26 mouse cellular contexts compared by ENCODE assay signal in the genomic region with DNA sequence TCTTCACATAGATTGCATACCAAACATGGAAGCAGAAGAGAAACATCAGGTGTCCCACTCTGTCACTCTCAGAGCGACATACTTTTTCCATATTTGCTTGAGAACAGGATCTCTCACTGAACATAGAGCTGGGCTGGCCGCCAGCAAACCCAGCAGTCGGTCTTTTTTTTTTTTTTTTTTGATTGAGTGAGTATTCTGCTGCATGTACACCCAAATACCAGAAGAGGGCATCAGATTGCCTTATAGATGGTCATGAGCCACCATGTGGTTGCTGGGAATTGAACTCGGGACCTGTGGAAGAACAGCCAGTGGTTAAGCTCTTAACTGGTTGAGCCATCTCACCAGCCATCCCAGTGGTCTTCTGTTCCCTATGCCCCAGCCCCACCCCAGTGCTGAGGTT. TPM values are rescaled to one million over a fixed set of nuclear protein-coding genes. Genes with fewer than 3 reads are reported as not detected.
DNase-seq lines count a peak whose midpoint lies in the region; ATAC-seq and TF ChIP-seq lines count a peak whose summit lies in the region.
"Had no signal": no experiment of that assay in that cellular context is flagged by ENCODE, and none has a peak within 500 bp of the region (broad histone marks: within the 10 kb centered on the region; RNA-seq: fewer than 3 reads in every experiment).

No protein-coding gene starts in this region.

- no peak for ATAC-seq in forebrain, embryonic 14.5 days
- ATAC-seq in forebrain, embryonic 16.5 days, result no peak
- no peak for ATAC-seq in liver, postnatal 0 days
- ATAC-seq in liver, embryonic 11.5 days (replicated peaks; ENCODE audit: low FRiP score), result no peak

- H3K27me3 ChIP-seq in forebrain, embryonic 14.5 days (replicated peaks; ENCODE audit: control insufficient read depth, insufficient read depth, low read length), result no peaks in the 10 kb centered on the region
- H3K27me3 ChIP-seq in forebrain, embryonic 16.5 days (replicated peaks; ENCODE audit: control insufficient read depth, insufficient read depth, low read length), result no peaks in the 10 kb centered on the region
- no peaks in the 10 kb centered on the region for H3K27me3 ChIP-seq in liver, postnatal 0 days (ENCODE audit: insufficient read depth, low read length)
- H3K27me3 ChIP-seq in liver, embryonic 11.5 days (replicated peaks; ENCODE audit: control insufficient read depth, insufficient read depth, low read length), result no peaks in the 10 kb centered on the region
- peaks cover 9% of the 10 kb centered on the region for H3K27me3 ChIP-seq in CH12.LX (replicated peaks)
- H3K27me3 ChIP-seq: embryonic facial prominence, embryonic 15.5 days; heart, embryonic 15.5 days; liver, embryonic 13.5 days had no signal

- no peak overlapping the region for H3K9ac ChIP-seq in forebrain, embryonic 14.5 days (ENCODE audit: low read length)
- H3K9ac ChIP-seq in forebrain, embryonic 16.5 days (replicated peaks; ENCODE audit: low read depth, low read length), result no peak overlapping the region
- H3K9ac ChIP-seq in liver, postnatal 0 days (replicated peaks), result no peak overlapping the region
- H3K9ac ChIP-seq in liver, embryonic 11.5 days (ENCODE audit: low read depth, low read length), result no peak overlapping the region
- no peak overlapping the region for H3K9ac ChIP-seq in CH12.LX (ENCODE audit: insufficient read depth, low read depth)
- H3K9ac ChIP-seq: embryonic facial prominence, embryonic 15.5 days; heart, embryonic 15.5 days; limb, embryonic 12.5 days; liver, embryonic 13.5 days had no signal

- DNase-seq in forebrain, embryonic 14.5 days (ENCODE audit: low spot score), result peak; percentile 35
- DNase-seq in liver, postnatal 0 days, result no peak
- DNase-seq in liver, embryonic 11.5 days (ENCODE audit: low spot score), result no peak
- DNase-seq in CH12.LX (ENCODE audit: extremely low read depth) (peak; percentile 17), ZHBTc4 (ENCODE audit: low read depth, low spot score) (peak; percentile 57)
- no peak for DNase-seq in adrenal gland, postnatal 36 days
- DNase-seq in urinary bladder, postnatal 14 days (ENCODE audit: low spot score), result no peak
- DNase-seq: adrenal gland, adult 2 months; B cell, adult 2 months; gastrocnemius, postnatal 10 days; heart, adult 11 months; kidney, adult 8-10 months; kidney, postnatal 36 days; layer of hippocampus, adult 9-11 months; liver, embryonic 13.5 days; lung, postnatal 10 days; midbrain, embryonic 14.5 days; right cerebral cortex, postnatal 14 days had no signal

- no peaks in the 10 kb centered on the region for H3K79me2 ChIP-seq in CH12.LX (replicated peaks; ENCODE audit: control insufficient read depth, extremely low read depth, insufficient read depth, poor library complexity, severe bottlenecking)

- 71% methylated on average over 4 of the region's 4 CpGs for WGBS in forebrain, embryonic 14.5 days
- WGBS in forebrain, embryonic 16.5 days, result 53% methylated on average over 4 of the region's 4 CpGs
- WGBS in liver, postnatal 0 days (ENCODE audit: insufficient replicate concordance), result 51% methylated on average over 4 of the region's 4 CpGs
- WGBS in liver, embryonic 11.5 days, result 63% methylated on average over 4 of the region's 4 CpGs

- no peak overlapping the region for H3K4me2 ChIP-seq in forebrain, embryonic 14.5 days (ENCODE audit: low read length)
- no peak overlapping the region for H3K4me2 ChIP-seq in forebrain, embryonic 16.5 days (ENCODE audit: low read length)
- H3K4me2 ChIP-seq in liver, postnatal 0 days (ENCODE audit: low read depth, low read length), result no peak overlapping the region
- no peak overlapping the region for H3K4me2 ChIP-seq in liver, embryonic 11.5 days
- H3K4me2 ChIP-seq in CH12.LX (ENCODE audit: insufficient read depth, low read depth, poor library complexity, severe bottlenecking), result no peak overlapping the region
- H3K4me2 ChIP-seq: embryonic facial prominence, embryonic 15.5 days; heart, embryonic 15.5 days; limb, embryonic 12.5 days; liver, embryonic 13.5 days had no signal

- no peak overlapping the region for H3K27ac ChIP-seq in forebrain, embryonic 14.5 days (ENCODE audit: low read depth, low read length)
- no peak overlapping the region for H3K27ac ChIP-seq in forebrain, embryonic 16.5 days (ENCODE audit: low read length)
- no peak overlapping the region for H3K27ac ChIP-seq in liver, postnatal 0 days (ENCODE audit: low read depth)
- no peak overlapping the region for H3K27ac ChIP-seq in liver, embryonic 11.5 days (ENCODE audit: low read depth, low read length)
- H3K27ac ChIP-seq in CH12.LX (ENCODE audit: insufficient read depth, low read depth), result no peak overlapping the region
- H3K27ac ChIP-seq: embryonic facial prominence, embryonic 15.5 days; heart, embryonic 15.5 days; limb, embryonic 12.5 days; liver, embryonic 13.5 days had no signal

- no peak; the same call in none of the 2 replicates for TF ChIP-seq RAD21 in CH12.LX (IDR thresholded peaks at IDR 0.05; ENCODE audit: low read depth, low read length)

- TF ChIP-seq CTCF in liver, postnatal 0 days (IDR thresholded peaks at IDR 0.05; ENCODE audit: low read depth), result 0 out of 2 replicates have a peak, but pooled peaks have one; percentile 12
- TF ChIP-seq CTCF in CH12.LX (conservative IDR thresholded peaks at IDR 0.05 in 1 of 2, IDR thresholded peaks at IDR 0.05 in 1 of 2; ENCODE audit: low read depth in 2 of 2, low read length in 2 of 2), result peak in 1 of 2 experiments; percentile 58; a peak in 2 of 4 replicates

- TF ChIP-seq EP300 in liver, postnatal 0 days (IDR thresholded peaks at IDR 0.05; ENCODE audit: low read depth), result no peak
- no peak for TF ChIP-seq EP300 in CH12.LX (IDR thresholded peaks at IDR 0.05; ENCODE audit: low read length)

- no peaks in the 10 kb centered on the region for H3K9me3 ChIP-seq in forebrain, embryonic 14.5 days (replicated peaks; ENCODE audit: control insufficient read depth, low read length)
- H3K9me3 ChIP-seq in forebrain, embryonic 16.5 days (ENCODE audit: control insufficient read depth, low read length), result no peaks in the 10 kb centered on the region
- H3K9me3 ChIP-seq in liver, postnatal 0 days (ENCODE audit: low read length), result no peaks in the 10 kb centered on the region
- H3K9me3 ChIP-seq in liver, embryonic 11.5 days (ENCODE audit: control insufficient read depth, low read length), result no peaks in the 10 kb centered on the region
- H3K9me3 ChIP-seq in CH12.LX (replicated peaks; ENCODE audit: low read length), result no peaks in the 10 kb centered on the region
- H3K9me3 ChIP-seq: embryonic facial prominence, embryonic 15.5 days; heart, embryonic 15.5 days; limb, embryonic 12.5 days; liver, embryonic 13.5 days; megakaryocyte, embryonic 14.5 days had no signal

- in situ Hi-C loops in CH12.LX (cut with MboI; ENCODE audit: low pct_ligation_motif_present, low pct_unique_long_range_greater_than_20kb, low sequenced_read_pairs), result loop anchor here (5.0 kb wide), 1 partner anchor 476 kb away; no protein-coding TSS in a partner anchor

- no peak overlapping the region for H3K4me3 ChIP-seq in forebrain, embryonic 14.5 days (ENCODE audit: low read depth, low read length)
- H3K4me3 ChIP-seq in forebrain, embryonic 16.5 days (replicated peaks; ENCODE audit: low read length), result no peak overlapping the region
- H3K4me3 ChIP-seq in liver, postnatal 0 days (ENCODE audit: low read depth, low read length), result no peak overlapping the region
- no peak overlapping the region for H3K4me3 ChIP-seq in liver, embryonic 11.5 days (ENCODE audit: low read depth, low read length)
- H3K4me3 ChIP-seq in CH12.LX (replicated peaks in 1 of 3; ENCODE audit: low read depth in 2 of 3, low read length in 2 of 3, poor library complexity in 1 of 3), result no peak overlapping the region
- H3K4me3 ChIP-seq: embryonic facial prominence, embryonic 15.5 days; heart, embryonic 15.5 days; limb, embryonic 12.5 days; liver, embryonic 13.5 days; megakaryocyte, embryonic 14.5 days had no signal

- dilution Hi-C loops in CH12.LX (cut with MboI; ENCODE audit: extremely low pct_ligation_motif_present, extremely low pct_unique_long_range_greater_than_20kb, low sequenced_read_pairs), result loop anchor here (25.0 kb wide), 1 partner anchor 461 kb away; no protein-coding TSS in a partner anchor

- H3K4me1 ChIP-seq in forebrain, embryonic 14.5 days (ENCODE audit: control insufficient read depth, insufficient read depth, low read length), result no peaks in the 10 kb centered on the region
- no peaks in the 10 kb centered on the region for H3K4me1 ChIP-seq in forebrain, embryonic 16.5 days (replicated peaks; ENCODE audit: control insufficient read depth, insufficient read depth, low read length)
- H3K4me1 ChIP-seq in liver, postnatal 0 days (ENCODE audit: insufficient read depth), result no peaks in the 10 kb centered on the region
- H3K4me1 ChIP-seq in liver, embryonic 11.5 days (replicated peaks; ENCODE audit: control insufficient read depth, insufficient read depth, low read length), result no peaks in the 10 kb centered on the region
- no peaks in the 10 kb centered on the region for H3K4me1 ChIP-seq in CH12.LX (ENCODE audit: control insufficient read depth in 1 of 2, insufficient read depth in 2 of 2)
- H3K4me1 ChIP-seq: embryonic facial prominence, embryonic 15.5 days; heart, embryonic 15.5 days; limb, embryonic 12.5 days; liver, embryonic 13.5 days; megakaryocyte, embryonic 14.5 days had no signal

- TF ChIP-seq POLR2A in CH12.LX (IDR thresholded peaks at IDR 0.05; ENCODE audit: low read depth, low read length), result no peak

- no peaks in the 10 kb centered on the region for H3K36me3 ChIP-seq in forebrain, embryonic 14.5 days (ENCODE audit: control insufficient read depth, insufficient read depth, low read length)
- H3K36me3 ChIP-seq in forebrain, embryonic 16.5 days (ENCODE audit: control insufficient read depth, insufficient read depth), result no peaks in the 10 kb centered on the region
- no peaks in the 10 kb centered on the region for H3K36me3 ChIP-seq in liver, postnatal 0 days (replicated peaks; ENCODE audit: insufficient read depth, low read length)
- no peaks in the 10 kb centered on the region for H3K36me3 ChIP-seq in liver, embryonic 11.5 days (ENCODE audit: control insufficient read depth, insufficient read depth, low read length)
- peaks cover 0 to 3% of the 10 kb centered on the region in 2 experiments for H3K36me3 ChIP-seq in CH12.LX (replicated peaks in 1 of 2; ENCODE audit: control insufficient read depth in 1 of 2, insufficient read depth in 1 of 2, low read length in 1 of 2)
- H3K36me3 ChIP-seq: embryonic facial prominence, embryonic 15.5 days; heart, embryonic 15.5 days; limb, embryonic 12.5 days; liver, embryonic 13.5 days had no signal

RNA-seq across cellular contexts. Expression of a gene that starts 21.9 kb away (rescaled TPM):
- polyA plus RNA-seq in forebrain, embryonic 14.5 days (2014; fragmentation: Nextera tagmentation; extraction: Ambion mirVana), result 0.05 and 0.20 TPM in 2 replicates
- polyA plus RNA-seq in forebrain, embryonic 16.5 days (2015; fragmentation: Nextera tagmentation; extraction: Ambion mirVana), result 0.04 and 0.23 TPM in 2 replicates
- polyA plus RNA-seq in liver, postnatal 0 days (2015; fragmentation: Nextera tagmentation; extraction: Ambion mirVana), result not detected in 2 replicates
- polyA plus RNA-seq in liver, embryonic 11.5 days (2014; fragmentation: Nextera tagmentation; extraction: Ambion mirVana), result 0.08 and 0.13 TPM in 2 replicates
- 0.04 TPM in 2 replicates for total RNA-seq in CH12.LX (2012; rRNA removed)
- total RNA-seq in CH12.LX (2014; rRNA removed), result not detected in 2 replicates
- not detected in 2 replicates for polyA plus RNA-seq in CH12.LX (2012; ENCODE audit: insufficient read length, low read depth)
- under 1 TPM; 0.07 to 0.20 TPM for total RNA-seq in adrenal gland, postnatal 36 days (2021)
- total RNA-seq: hematopoietic stem cell, adult 5-6 weeks; neutrophil, adult 5-6 weeks had no signal
- polyA plus RNA-seq: limb, embryonic 12.5 days; liver, embryonic 13.5 days had no signal

RNA-seq across cellular contexts. Expression of a gene that starts 30.9 kb away (rescaled TPM):
- polyA plus RNA-seq in forebrain, embryonic 14.5 days (2014; fragmentation: Nextera tagmentation; extraction: Ambion mirVana), result 0.04 TPM in 1 of 2 replicates, not detected in the other
- 0.04 TPM in 1 of 2 replicates, not detected in the other for polyA plus RNA-seq in forebrain, embryonic 16.5 days (2015; fragmentation: Nextera tagmentation; extraction: Ambion mirVana)
- polyA plus RNA-seq in liver, postnatal 0 days (2015; fragmentation: Nextera tagmentation; extraction: Ambion mirVana), result 0.05 and 0.17 TPM in 2 replicates
- polyA plus RNA-seq in liver, embryonic 11.5 days (2014; fragmentation: Nextera tagmentation; extraction: Ambion mirVana), result not detected in 2 replicates
- total RNA-seq in CH12.LX (2012; rRNA removed) (2.4 and 4.5 TPM in 2 replicates), CH12.LX (2014; rRNA removed) (1.6 TPM in 2 replicates)
- polyA plus RNA-seq in CH12.LX (2012; ENCODE audit: insufficient read length, low read depth), result 1.0 and 1.1 TPM in 2 replicates
- total RNA-seq in adrenal gland, postnatal 36 days (2021), result 1 to 10 TPM in 1 of 2 experiments, not detected in 1; 1.1 TPM
- total RNA-seq: hematopoietic stem cell, adult 5-6 weeks; neutrophil, adult 5-6 weeks had no signal
- polyA plus RNA-seq: midbrain, embryonic 14.5 days; stomach, embryonic 16.5 days had no signal

Comparison
In these comparisons a context has a peak if more than half of its experiments do, and no peak if none do; other contexts are left out.
1. DNase-seq: peak in forebrain, embryonic 14.5 days (single experiment), CH12.LX (single experiment) and ZHBTc4 (single experiment); none in liver, postnatal 0 days (single experiment), liver, embryonic 11.5 days (single experiment), adrenal gland, postnatal 36 days (0 of 2) and urinary bladder, postnatal 14 days (single experiment).